Mouse (Mus musculus): Measurements from ENCODE around the gene Tlr8. TPM values are rescaled to one million over a fixed set of nuclear protein-coding genes. Genes with fewer than 3 reads are reported as not detected.
"Not testable (repeated sequence)": the region's sequence is repeated elsewhere in the genome, so short reads cannot be mapped to it uniquely, and the experiment has no call there.

Gene Tlr8
- polyA plus RNA-seq (2015; fragmentation: Nextera tagmentation; extraction: Ambion mirVana) = 0.05 and 0.09 TPM in 2 replicates

DNA sequence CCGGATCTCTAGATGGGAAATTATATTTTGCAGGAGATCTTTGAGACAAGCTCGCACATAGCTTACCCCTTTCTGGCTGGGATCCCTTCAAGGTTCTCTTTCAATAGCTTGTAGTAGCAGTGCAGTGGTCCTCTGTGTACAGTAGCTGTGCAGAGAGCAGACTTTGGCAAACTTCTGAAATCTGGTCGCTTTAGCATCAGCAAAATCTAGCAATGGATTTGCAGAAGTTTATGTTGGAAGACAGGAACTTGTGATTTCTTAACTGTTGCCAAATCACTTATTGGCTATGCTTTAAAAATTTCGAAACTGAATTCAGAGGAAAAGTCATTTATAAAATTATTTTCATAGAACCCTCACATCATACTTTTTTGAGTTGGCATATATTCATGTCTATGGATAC lies at the start of gene Tlr8:
Tlr8 (minus strand) TSS at position 244 of the 400 bp plus-strand sequence.
- no peaks in the 10 kb centered on the region for H3K36me3 ChIP-seq
- H3K4me3 ChIP-seq = no peak within 1 kb of the TSS
- H3K4me2 ChIP-seq (replicated peaks) = no peak within 1 kb of the TSS
- WGBS = 82% methylated on average over 4 of the region's 4 CpGs
- no peaks in the 10 kb centered on the region for H3K27me3 ChIP-seq
- no peaks in the 10 kb centered on the region for H3K9me3 ChIP-seq
- H3K4me1 ChIP-seq = no peaks in the 10 kb centered on the region
- no peak for ATAC-seq (replicated peaks)
- no peak within 1 kb of the TSS for H3K9ac ChIP-seq (replicated peaks)
- H3K27ac ChIP-seq (replicated peaks) = no peak within 1 kb of the TSS

DNA sequence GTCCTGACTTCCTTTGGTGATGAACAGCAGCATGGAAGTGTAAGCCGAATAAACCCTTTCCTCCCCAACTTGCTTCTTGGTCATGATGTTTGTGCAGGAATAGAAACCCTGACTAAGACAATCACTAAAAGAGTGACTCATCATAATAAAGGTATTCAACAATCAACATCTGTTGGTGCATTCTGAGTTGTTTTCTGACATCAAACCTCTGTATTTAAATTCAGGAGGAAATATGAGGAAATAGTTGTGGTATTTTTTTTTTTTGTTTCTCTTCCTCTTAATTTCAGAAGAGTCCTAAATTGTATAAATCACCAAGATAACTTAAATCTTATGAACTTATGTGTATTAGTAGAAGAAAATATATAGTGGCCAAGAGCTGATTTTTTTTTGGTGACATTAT lies 37.9 kb upstream of the Tlr8 start:
- H3K4me1 ChIP-seq; H3K9me3 ChIP-seq; H3K27ac ChIP-seq (replicated peaks); ATAC-seq (replicated peaks); H3K27me3 ChIP-seq; H3K9ac ChIP-seq (replicated peaks); H3K36me3 ChIP-seq; H3K4me2 ChIP-seq (replicated peaks); H3K4me3 ChIP-seq: not testable (repeated sequence)
- WGBS = 92% methylated on average over 1 of the region's 1 CpGs

DNA sequence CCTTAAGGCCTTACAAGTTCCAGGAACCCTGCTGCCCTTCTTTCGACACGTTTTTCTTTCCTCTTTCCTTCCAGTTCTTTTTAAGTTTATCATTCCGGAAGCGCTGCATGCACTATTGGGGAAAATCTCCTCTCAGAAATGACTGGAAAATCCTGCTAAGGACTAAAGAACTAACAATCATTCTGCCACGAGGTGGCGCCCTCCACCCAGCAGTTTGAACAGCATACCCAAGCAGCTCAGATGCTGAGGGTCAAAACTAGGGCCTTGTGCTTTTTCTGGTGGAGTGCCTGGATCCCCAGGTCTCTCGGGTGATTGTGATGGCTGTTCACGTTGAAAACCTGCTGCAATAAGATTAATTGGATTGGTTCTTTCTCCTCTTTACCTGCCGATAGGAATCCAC lies 12.8 kb upstream of the Tlr8 start:
- Histone ChIP-seq H3K4me1 (no peaks in the 10 kb centered on the region), H3K36me3 (no peaks in the 10 kb centered on the region), H3K4me3 (no peak overlapping the region), H3K27me3 (no peaks in the 10 kb centered on the region), H3K9ac (replicated peaks) (no peak overlapping the region), H3K9me3 (no peaks in the 10 kb centered on the region), H3K4me2 (replicated peaks) (no peak overlapping the region), H3K27ac (replicated peaks) (no peak overlapping the region)
- ATAC-seq (replicated peaks) = 0 out of 2 replicates have a peak, but pooled peaks have one; percentile 48
- WGBS = 27% methylated on average over 9 of the region's 9 CpGs

DNA sequence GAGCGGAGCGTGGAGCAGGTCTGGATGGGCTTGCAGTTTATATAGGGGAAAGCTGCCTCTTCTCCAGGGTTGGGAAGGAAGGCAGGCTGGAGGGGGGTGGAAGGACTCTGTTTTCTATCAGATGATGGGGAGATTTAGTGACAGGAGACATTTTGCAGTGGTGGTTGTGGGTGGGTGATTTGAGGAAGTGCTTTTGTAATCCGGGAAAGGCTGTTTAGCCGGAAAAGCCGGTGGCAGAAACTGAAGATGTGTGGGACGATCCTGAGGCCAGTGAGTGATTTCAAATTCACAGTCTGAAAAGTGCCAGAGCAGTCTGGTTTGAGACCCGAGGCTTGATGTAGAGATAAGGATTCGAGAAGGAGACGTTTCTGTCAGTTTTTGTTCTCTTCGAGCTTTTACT lies 12.4 kb upstream of the Tlr8 start:
- Histone ChIP-seq H3K9me3 (no peaks in the 10 kb centered on the region), H3K27ac (replicated peaks) (no peak overlapping the region), H3K4me2 (replicated peaks) (no peak overlapping the region), H3K4me1 (no peaks in the 10 kb centered on the region), H3K27me3 (no peaks in the 10 kb centered on the region), H3K9ac (replicated peaks) (no peak overlapping the region), H3K4me3 (no peak overlapping the region), H3K36me3 (no peaks in the 10 kb centered on the region)
- WGBS = 73% methylated on average over 10 of the region's 10 CpGs
- no peak for ATAC-seq (replicated peaks)

DNA sequence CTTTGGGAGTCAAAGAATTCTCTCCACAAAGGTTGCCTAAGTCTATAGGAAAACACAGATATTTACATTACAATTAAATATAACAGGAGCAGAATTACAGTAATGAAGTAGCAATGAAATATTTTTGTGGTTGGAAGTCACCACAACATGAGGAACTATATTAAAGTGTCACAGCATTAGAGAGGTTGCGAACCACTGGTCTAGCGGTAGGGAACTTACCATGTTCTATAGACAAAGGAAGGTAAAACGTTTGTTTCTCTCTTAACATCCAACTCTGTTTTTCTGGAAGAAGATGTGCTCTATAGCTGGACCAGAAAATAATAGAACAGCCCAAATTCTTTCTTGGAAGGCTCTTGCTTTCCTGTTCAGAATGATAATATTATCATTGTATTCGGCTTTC lies 599 bp downstream of the Tlr8 start:
- no peaks in the 10 kb centered on the region for H3K36me3 ChIP-seq
- no peak overlapping the region for H3K9ac ChIP-seq (replicated peaks)
- 86% methylated on average over 4 of the region's 4 CpGs for WGBS
- no peak overlapping the region for H3K4me2 ChIP-seq (replicated peaks)
- H3K4me3 ChIP-seq = no peak overlapping the region
- no peak for ATAC-seq (replicated peaks)
- no peaks in the 10 kb centered on the region for H3K9me3 ChIP-seq
- no peaks in the 10 kb centered on the region for H3K4me1 ChIP-seq
- H3K27me3 ChIP-seq = no peaks in the 10 kb centered on the region
- no peak overlapping the region for H3K27ac ChIP-seq (replicated peaks)

DNA sequence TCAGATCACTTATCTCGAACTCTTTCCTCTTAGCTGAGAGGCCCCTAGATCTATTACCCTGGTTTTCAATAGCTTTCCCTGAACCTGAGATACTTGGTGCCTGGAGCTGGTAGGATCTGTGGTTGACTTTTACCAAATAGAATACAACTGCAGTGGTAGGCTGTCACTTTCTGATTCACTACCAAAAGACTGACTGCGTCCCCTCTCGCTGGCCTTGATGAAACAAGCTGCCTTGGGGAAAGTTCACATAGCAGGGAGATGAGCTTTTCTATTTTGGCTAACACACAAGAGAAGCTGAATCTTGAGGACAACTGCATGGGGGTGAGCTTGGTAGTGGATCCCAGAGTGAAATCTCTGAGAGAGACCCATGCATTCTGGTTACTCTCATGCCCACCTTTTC lies 22.4 kb downstream of the Tlr8 start:
- no peak overlapping the region for H3K4me3 ChIP-seq
- H3K9ac ChIP-seq (replicated peaks) = no peak overlapping the region
- no peak overlapping the region for H3K27ac ChIP-seq (replicated peaks)
- no peaks in the 10 kb centered on the region for H3K27me3 ChIP-seq
- ATAC-seq (replicated peaks) = no peak
- H3K9me3 ChIP-seq = no peaks in the 10 kb centered on the region
- no peaks in the 10 kb centered on the region for H3K4me1 ChIP-seq
- H3K4me2 ChIP-seq (replicated peaks) = no peak overlapping the region
- WGBS = 94% methylated on average over 3 of the region's 3 CpGs
- H3K36me3 ChIP-seq = no peaks in the 10 kb centered on the region

DNA sequence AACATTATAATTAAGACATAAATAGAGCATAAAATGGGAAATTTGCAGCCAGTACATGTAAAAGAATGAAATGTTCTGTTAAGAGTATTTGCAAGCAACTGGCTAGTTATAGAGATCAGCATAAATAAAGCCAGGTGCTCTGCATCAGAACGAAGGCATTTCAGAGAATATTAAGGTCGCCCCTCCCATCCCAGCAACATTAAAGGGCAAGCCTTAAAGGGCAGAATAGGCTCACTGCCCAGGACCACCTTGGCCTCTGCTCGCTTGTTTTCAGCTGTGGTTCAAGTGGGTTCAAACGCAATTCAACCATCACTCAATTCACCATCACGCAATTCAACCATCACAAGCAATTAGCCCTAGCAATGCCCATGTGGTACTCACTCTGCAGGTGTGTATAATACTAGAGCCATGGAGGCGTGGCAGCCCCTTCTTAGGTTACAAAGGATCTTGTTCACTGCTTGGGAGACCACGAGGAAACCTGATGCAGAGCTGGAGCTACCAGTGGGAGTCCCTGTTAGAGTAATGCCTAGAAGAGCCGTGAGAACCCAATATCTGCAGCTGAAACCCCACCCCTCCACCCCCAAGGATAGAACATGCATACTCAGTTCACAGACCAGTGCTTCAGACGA lies 24.7 kb downstream of the Tlr8 start:
- Histone ChIP-seq H3K9ac (replicated peaks) (no peak overlapping the region), H3K36me3 (no peaks in the 10 kb centered on the region), H3K4me2 (replicated peaks) (no peak overlapping the region), H3K27ac (replicated peaks) (no peak overlapping the region), H3K27me3 (no peaks in the 10 kb centered on the region), H3K9me3 (no peaks in the 10 kb centered on the region), H3K4me1 (no peaks in the 10 kb centered on the region), H3K4me3 (no peak overlapping the region)
- 45% methylated on average over 9 of the region's 9 CpGs for WGBS
- ATAC-seq (replicated peaks) = no peak

DNA sequence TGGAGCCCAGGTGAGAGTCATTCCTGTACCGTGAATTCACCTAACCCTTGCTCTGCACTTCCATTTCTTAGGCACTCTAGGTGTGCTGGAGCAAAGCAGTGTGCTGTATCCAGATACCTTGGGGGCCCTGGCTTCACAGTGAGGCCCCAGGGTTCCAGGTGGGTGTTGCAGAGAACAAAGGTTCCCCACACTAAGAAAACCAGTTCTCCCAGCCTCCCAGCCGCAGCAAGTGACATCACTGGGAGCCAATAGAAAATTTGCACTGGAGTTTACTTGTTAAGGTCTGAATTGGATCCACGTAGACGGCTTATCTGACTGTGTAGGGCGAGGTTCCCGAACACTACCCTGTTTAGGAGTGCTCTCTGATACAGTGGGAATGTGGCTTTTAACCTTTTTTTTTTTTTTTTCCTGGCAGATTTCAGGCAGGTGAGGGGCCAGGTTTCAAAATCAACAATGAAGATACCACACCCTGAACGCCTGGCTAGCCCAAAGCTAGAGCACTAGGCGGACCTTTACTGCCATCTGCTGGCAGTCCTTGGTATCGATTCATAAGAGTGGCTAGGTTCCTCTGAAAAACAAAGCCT lies 30.9 kb downstream of the Tlr8 start:
- Histone ChIP-seq H3K36me3 (no peaks in the 10 kb centered on the region), H3K9ac (replicated peaks) (no peak overlapping the region), H3K4me2 (replicated peaks) (no peak overlapping the region; the same call in 1 of the 2 replicates), H3K27me3 (no peaks in the 10 kb centered on the region), H3K4me3 (no peak overlapping the region), H3K27ac (replicated peaks) (no peak overlapping the region), H3K9me3 (no peaks in the 10 kb centered on the region), H3K4me1 (no peaks in the 10 kb centered on the region)
- ATAC-seq (replicated peaks) = peak; percentile 69
- 26% methylated on average over 9 of the region's 9 CpGs for WGBS

DNA sequence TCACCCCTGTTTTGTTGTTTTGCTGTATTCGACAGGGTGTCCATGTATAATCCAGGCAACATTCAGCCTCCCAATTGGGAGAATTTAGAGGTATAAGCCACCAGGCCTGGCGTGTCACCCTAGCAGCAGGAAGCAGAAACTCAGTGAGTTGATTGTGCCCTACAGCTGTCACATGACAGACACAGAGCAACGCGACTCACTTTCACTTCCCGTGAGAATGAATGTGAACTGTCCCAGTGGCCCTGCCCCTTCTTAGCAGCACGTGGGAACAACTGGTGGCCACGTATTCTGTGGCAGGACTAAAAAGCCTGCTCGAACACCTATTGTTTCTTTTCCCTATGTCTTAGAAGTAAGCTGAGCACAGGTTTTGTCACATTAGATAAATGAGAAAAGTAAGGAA lies 33.0 kb downstream of the Tlr8 start:
- no peaks in the 10 kb centered on the region for H3K36me3 ChIP-seq
- no peaks in the 10 kb centered on the region for H3K4me1 ChIP-seq
- no peak overlapping the region for H3K4me3 ChIP-seq
- no peak overlapping the region for H3K4me2 ChIP-seq (replicated peaks)
- H3K27me3 ChIP-seq = no peaks in the 10 kb centered on the region
- ATAC-seq (replicated peaks) = no peak
- WGBS = 44% methylated on average over 8 of the region's 8 CpGs
- H3K9me3 ChIP-seq = no peaks in the 10 kb centered on the region
- no peak overlapping the region for H3K9ac ChIP-seq (replicated peaks)
- H3K27ac ChIP-seq (replicated peaks) = no peak overlapping the region

DNA sequence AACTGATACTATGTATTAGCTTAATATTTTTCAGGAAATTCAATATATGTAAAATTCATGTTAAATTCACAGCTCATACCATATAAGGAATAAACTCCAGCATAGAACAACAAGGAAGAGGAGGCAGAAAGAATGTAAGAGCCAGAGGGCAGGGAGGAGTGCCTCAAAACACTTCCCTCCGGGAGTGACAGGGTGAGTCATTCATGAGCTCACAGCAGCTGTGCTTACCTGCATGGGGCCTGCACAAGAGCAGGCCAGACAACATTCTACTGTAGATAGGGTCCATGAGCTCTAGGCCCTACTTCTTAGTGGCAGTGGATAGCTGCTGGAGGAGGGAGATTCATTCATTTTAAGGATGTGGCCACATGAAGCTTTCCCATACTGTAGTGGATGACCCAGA lies 34.3 kb downstream of the Tlr8 start:
- no peaks in the 10 kb centered on the region for H3K4me1 ChIP-seq
- 65% methylated on average over 1 of the region's 1 CpGs for WGBS

DNA sequence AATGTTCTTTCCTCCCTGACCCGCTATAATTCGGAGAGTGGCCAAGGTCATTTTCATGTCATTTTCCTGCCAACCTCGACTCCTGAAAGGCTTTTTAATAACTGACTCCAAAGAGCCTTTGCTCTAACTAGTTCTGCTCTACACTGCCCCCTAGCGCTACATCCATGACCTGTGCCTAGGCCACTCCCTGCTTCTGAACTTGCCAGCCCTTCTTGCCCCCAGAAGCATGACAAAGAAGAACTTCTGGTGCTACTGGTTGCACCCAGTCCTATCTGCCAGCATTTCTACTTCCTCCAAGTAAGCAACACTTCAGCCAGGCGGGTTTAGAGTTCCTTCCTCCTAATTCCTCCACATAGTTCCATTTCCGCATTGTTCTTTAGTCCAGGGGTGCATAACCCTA lies 34.9 kb downstream of the Tlr8 start:
- Histone ChIP-seq H3K4me2 (replicated peaks) (no peak overlapping the region), H3K4me3 (no peak overlapping the region), H3K36me3 (no peaks in the 10 kb centered on the region), H3K4me1 (no peaks in the 10 kb centered on the region), H3K9me3 (no peaks in the 10 kb centered on the region), H3K9ac (replicated peaks) (no peak overlapping the region), H3K27me3 (no peaks in the 10 kb centered on the region), H3K27ac (replicated peaks) (no peak overlapping the region)
- no peak for ATAC-seq (replicated peaks)
- 45% methylated on average over 6 of the region's 6 CpGs for WGBS

More for the DNA sequence above, 34.3 kb downstream of the Tlr8 start:
- H3K9ac ChIP-seq (replicated peaks) = no peak overlapping the region
- H3K36me3 ChIP-seq = no peaks in the 10 kb centered on the region
- no peak overlapping the region for H3K27ac ChIP-seq (replicated peaks)
- H3K4me3 ChIP-seq = no peak overlapping the region
- no peak overlapping the region for H3K4me2 ChIP-seq (replicated peaks)
- no peaks in the 10 kb centered on the region for H3K27me3 ChIP-seq
- ATAC-seq (replicated peaks) = no peak
- H3K9me3 ChIP-seq = no peaks in the 10 kb centered on the region

DNA sequence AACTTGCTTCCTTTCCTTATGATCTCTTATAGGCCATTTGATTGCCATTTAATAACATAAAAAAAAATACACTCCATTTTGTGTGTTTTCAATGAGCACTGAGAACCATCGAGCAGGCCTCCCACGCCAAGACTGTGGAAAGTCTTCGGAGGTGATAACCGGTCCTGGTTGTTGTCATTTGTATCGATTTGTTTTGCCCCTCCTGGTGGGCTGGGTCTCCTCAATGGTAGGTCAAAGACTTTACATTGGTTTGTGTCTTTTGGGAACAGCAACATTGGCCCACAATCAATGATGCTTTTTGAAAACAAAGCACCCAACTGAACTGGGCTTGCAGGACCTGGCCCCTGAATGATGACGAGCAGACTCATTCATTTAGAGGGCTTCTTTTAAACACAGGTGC lies 36.4 kb downstream of the Tlr8 start:
- Histone ChIP-seq H3K9me3 (no peaks in the 10 kb centered on the region), H3K27ac (replicated peaks) (no peak overlapping the region), H3K36me3 (no peaks in the 10 kb centered on the region), H3K27me3 (no peaks in the 10 kb centered on the region), H3K4me1 (no peaks in the 10 kb centered on the region), H3K9ac (replicated peaks) (no peak overlapping the region), H3K4me2 (replicated peaks) (no peak overlapping the region), H3K4me3 (no peak overlapping the region)
- 93% methylated on average over 6 of the region's 6 CpGs for WGBS
- ATAC-seq (replicated peaks) = no peak

DNA sequence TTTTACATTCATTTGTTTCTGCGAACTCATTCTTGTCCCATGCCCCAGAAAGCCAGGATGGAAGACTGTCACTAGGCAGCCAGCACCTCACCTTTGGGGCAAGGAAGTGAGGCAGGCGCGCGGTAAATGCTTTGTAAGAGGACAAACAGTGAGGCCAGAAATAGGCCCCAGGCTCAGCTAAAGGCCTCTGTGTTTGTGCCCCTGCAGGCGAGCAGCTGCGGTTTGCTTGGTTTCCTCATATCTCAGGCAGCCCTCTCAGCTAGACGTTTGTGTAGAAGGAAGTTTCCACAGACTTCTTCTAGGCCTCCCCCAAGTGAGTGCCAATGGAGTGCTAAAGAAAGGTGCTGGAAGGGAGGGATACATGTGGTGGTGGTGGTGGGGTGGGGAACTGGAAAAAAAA lies 37.0 kb downstream of the Tlr8 start:
- H3K9ac ChIP-seq (replicated peaks) = no peak overlapping the region
- H3K4me2 ChIP-seq (replicated peaks) = no peak overlapping the region
- H3K36me3 ChIP-seq = no peaks in the 10 kb centered on the region
- H3K27ac ChIP-seq (replicated peaks) = no peak overlapping the region
- WGBS = 90% methylated on average over 7 of the region's 7 CpGs
- H3K9me3 ChIP-seq = no peaks in the 10 kb centered on the region
- no peak overlapping the region for H3K4me3 ChIP-seq
- H3K4me1 ChIP-seq = no peaks in the 10 kb centered on the region
- no peaks in the 10 kb centered on the region for H3K27me3 ChIP-seq
- no peak for ATAC-seq (replicated peaks)
